In the genomic region with DNA sequence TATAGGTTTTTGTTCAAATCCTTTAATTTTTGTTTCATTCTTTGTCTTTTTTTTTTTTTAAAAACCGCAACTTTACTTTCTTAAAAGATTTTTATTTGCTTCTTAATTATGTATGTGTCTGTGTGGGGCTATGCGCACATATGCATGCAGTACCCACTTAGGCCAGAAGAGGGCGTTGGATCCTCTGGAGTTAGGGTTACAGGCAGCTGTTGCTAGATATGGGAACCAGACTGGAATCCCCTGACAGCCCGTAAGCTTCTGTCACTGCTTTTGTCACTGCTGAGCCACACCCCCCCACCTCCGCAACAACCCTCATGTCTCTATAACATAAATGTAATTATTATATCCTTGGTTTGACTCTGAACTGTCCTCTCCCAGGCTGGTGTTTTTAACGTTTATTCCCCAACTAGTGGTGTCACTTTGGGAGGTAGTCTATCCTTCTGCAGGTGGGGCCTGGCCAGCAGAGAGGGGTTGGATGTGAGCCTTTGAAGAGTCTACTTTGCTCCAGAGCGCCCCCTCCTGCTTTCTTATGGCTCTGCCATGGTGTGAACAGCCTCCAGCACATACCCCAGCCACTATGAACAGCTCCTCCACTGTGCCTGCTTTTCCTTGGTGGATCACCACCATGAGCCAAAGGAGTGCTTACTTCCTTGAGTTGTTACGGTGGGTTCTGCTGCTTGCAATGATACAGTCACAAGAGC, we compare ENCODE assay signal across 14 mouse cellular contexts.
DNase-seq lines count a peak whose midpoint lies in the region; ATAC-seq and TF ChIP-seq lines count a peak whose summit lies in the region.
"Had no signal": no experiment of that assay in that cellular context is flagged by ENCODE, and none has a peak within 500 bp of the region (broad histone marks: within the 10 kb centered on the region; RNA-seq: fewer than 3 reads in every experiment).

No protein-coding gene starts in this region.

- no peak overlapping the region for H3K4me3 ChIP-seq in layer of hippocampus, adult 2 months
- no peak overlapping the region for H3K4me3 ChIP-seq in CH12.LX (replicated peaks in 1 of 3; ENCODE audit: low read depth in 2 of 3, low read length in 2 of 3, poor library complexity in 1 of 3)
- H3K4me3 ChIP-seq in liver, embryonic 13.5 days (replicated peaks), result no peak overlapping the region
- H3K4me3 ChIP-seq: embryonic facial prominence, embryonic 13.5 days had no signal

- ATAC-seq in liver, embryonic 13.5 days (ENCODE audit: low read depth), result 0 out of 2 replicates have a peak, but pooled peaks have one; percentile 53
- no peak for ATAC-seq in megakaryocyte-erythroid progenitor cell, adult 5-6 weeks (replicated peaks; ENCODE audit: low FRiP score, low TSS enrichment, poor library complexity, severe bottlenecking)
- ATAC-seq: forebrain, embryonic 16.5 days; inflammation-experienced regulatory T-cells, adult 6 months; Patski had no signal

- H3K27me3 ChIP-seq in CH12.LX (replicated peaks), result no peaks in the 10 kb centered on the region
- H3K27me3 ChIP-seq in liver, embryonic 13.5 days, result peaks cover 3% of the 10 kb centered on the region; the same call in 1 of the 2 replicates
- H3K27me3 ChIP-seq: embryonic facial prominence, embryonic 13.5 days; Patski had no signal

- peak; percentile 59 for TF ChIP-seq CTCF in layer of hippocampus, adult 2 months (conservative IDR thresholded peaks at IDR 0.05)
- TF ChIP-seq CTCF in CH12.LX (conservative IDR thresholded peaks at IDR 0.05 in 1 of 2, IDR thresholded peaks at IDR 0.05 in 1 of 2; ENCODE audit: low read depth in 2 of 2, low read length in 2 of 2), result peak; percentile 30 to 50; a peak in 3 of 4 replicates

- dilution Hi-C loops in CH12.LX (cut with MboI; ENCODE audit: extremely low pct_ligation_motif_present, extremely low pct_unique_long_range_greater_than_20kb, low sequenced_read_pairs), result no loop called here

- no peak overlapping the region for H3K4me2 ChIP-seq in CH12.LX (ENCODE audit: insufficient read depth, low read depth, poor library complexity, severe bottlenecking)
- no peak overlapping the region for H3K4me2 ChIP-seq in liver, embryonic 13.5 days
- H3K4me2 ChIP-seq: embryonic facial prominence, embryonic 13.5 days had no signal

- WGBS in liver, embryonic 13.5 days (ENCODE audit: insufficient replicate concordance), result 75% methylated on average over 8 of the region's 8 CpGs

- peaks cover 2% of the 10 kb centered on the region for H3K9me3 ChIP-seq in CH12.LX (replicated peaks; ENCODE audit: low read length)
- no peaks in the 10 kb centered on the region for H3K9me3 ChIP-seq in liver, embryonic 13.5 days (replicated peaks)
- H3K9me3 ChIP-seq: embryonic facial prominence, embryonic 13.5 days had no signal

- H3K4me1 ChIP-seq in CH12.LX (ENCODE audit: control insufficient read depth in 1 of 2, insufficient read depth in 2 of 2), result no peaks in the 10 kb centered on the region
- H3K4me1 ChIP-seq in liver, embryonic 13.5 days (replicated peaks), result peaks cover 14% of the 10 kb centered on the region

- DNase-seq in layer of hippocampus, adult 2 months (ENCODE audit: low spot score in 2 of 2), result no peak
- DNase-seq in layer of hippocampus, adult 18-20 months (ENCODE audit: low spot score in 2 of 2), result no peak
- peak; percentile 31 for DNase-seq in CH12.LX (ENCODE audit: extremely low read depth)
- peak; percentile 39 for DNase-seq in ES-CJ7 (ENCODE audit: low read depth, low spot score)
- DNase-seq in liver, embryonic 13.5 days, result no peak
- DNase-seq in frontal cortex, postnatal 36 days (ENCODE audit: low spot score in 2 of 2), result no peak
- DNase-seq: cerebellum, adult 9-11 months; lung, postnatal 14 days; right cerebral cortex, postnatal 25 days had no signal

- no peak for TF ChIP-seq POLR2A in CH12.LX (IDR thresholded peaks at IDR 0.05; ENCODE audit: low read depth, low read length)

- no peak for TF ChIP-seq EP300 in CH12.LX (IDR thresholded peaks at IDR 0.05; ENCODE audit: low read length)

- H3K9ac ChIP-seq in CH12.LX (ENCODE audit: insufficient read depth, low read depth), result no peak overlapping the region
- no peak overlapping the region for H3K9ac ChIP-seq in liver, embryonic 13.5 days
- H3K9ac ChIP-seq: embryonic facial prominence, embryonic 13.5 days had no signal

- in situ Hi-C loops in CH12.LX (cut with MboI; ENCODE audit: low pct_ligation_motif_present, low pct_unique_long_range_greater_than_20kb, low sequenced_read_pairs), result no loop called here

- no peaks in the 10 kb centered on the region for H3K79me2 ChIP-seq in CH12.LX (replicated peaks; ENCODE audit: control insufficient read depth, extremely low read depth, insufficient read depth, poor library complexity, severe bottlenecking)

- H3K36me3 ChIP-seq in CH12.LX (replicated peaks in 1 of 2; ENCODE audit: control insufficient read depth in 1 of 2, insufficient read depth in 1 of 2, low read length in 1 of 2), result no peaks in the 10 kb centered on the region
- H3K36me3 ChIP-seq in liver, embryonic 13.5 days, result no peaks in the 10 kb centered on the region
- H3K36me3 ChIP-seq: embryonic facial prominence, embryonic 13.5 days had no signal

- no peak overlapping the region for H3K27ac ChIP-seq in layer of hippocampus, adult 2 months
- no peak overlapping the region for H3K27ac ChIP-seq in CH12.LX (ENCODE audit: insufficient read depth, low read depth)
- H3K27ac ChIP-seq in liver, embryonic 13.5 days, result no peak overlapping the region
- H3K27ac ChIP-seq: embryonic facial prominence, embryonic 13.5 days had no signal

- TF ChIP-seq RAD21 in CH12.LX (IDR thresholded peaks at IDR 0.05; ENCODE audit: low read depth, low read length), result no peak; the same call in none of the 2 replicates

TF ChIP-seq in CH12.LX, 34 proteins besides CTCF, POLR2A, EP300 and RAD21:
- peak; percentile 13; the same call in 1 of the 2 replicates for TF ChIP-seq SMC3 (IDR thresholded peaks at IDR 0.05; ENCODE audit: low read depth, low read length)
- no peak for TF ChIP-seq ZMIZ1 (IDR thresholded peaks at IDR 0.05; ENCODE audit: low read depth, low read length)
- no peak for TF ChIP-seq IRF4 (IDR thresholded peaks at IDR 0.05; ENCODE audit: low read depth, low read length)

Comparison
In these comparisons a context has a peak if more than half of its experiments do, and no peak if none do; other contexts are left out.
1. DNase-seq: peak in CH12.LX (single experiment) and ES-CJ7 (single experiment); none in layer of hippocampus, adult 2 months (0 of 2), layer of hippocampus, adult 18-20 months (0 of 2), liver, embryonic 13.5 days (single experiment) and frontal cortex, postnatal 36 days (0 of 2).